Mouse (Mus musculus): ENCODE results near the gene Msh5.
"Not testable (repeated sequence)": the region's sequence is repeated elsewhere in the genome, so short reads cannot be mapped to it uniquely, and the experiment has no call there.

GRCm38 (mm10) chr17:34995192-34995591 lies 51.4 kb downstream of the Msh5 start:
- TF ChIP-seq GATA1, TAL1 (IDR thresholded peaks at IDR 0.05; ENCODE audit: low read length): not testable (repeated sequence)

Data from erythroblast, embryonic 14.5 days (primary cell).